Mouse (Mus musculus): Measurements from ENCODE around the gene Cc2d1b.

Gene Cc2d1b

DNA sequence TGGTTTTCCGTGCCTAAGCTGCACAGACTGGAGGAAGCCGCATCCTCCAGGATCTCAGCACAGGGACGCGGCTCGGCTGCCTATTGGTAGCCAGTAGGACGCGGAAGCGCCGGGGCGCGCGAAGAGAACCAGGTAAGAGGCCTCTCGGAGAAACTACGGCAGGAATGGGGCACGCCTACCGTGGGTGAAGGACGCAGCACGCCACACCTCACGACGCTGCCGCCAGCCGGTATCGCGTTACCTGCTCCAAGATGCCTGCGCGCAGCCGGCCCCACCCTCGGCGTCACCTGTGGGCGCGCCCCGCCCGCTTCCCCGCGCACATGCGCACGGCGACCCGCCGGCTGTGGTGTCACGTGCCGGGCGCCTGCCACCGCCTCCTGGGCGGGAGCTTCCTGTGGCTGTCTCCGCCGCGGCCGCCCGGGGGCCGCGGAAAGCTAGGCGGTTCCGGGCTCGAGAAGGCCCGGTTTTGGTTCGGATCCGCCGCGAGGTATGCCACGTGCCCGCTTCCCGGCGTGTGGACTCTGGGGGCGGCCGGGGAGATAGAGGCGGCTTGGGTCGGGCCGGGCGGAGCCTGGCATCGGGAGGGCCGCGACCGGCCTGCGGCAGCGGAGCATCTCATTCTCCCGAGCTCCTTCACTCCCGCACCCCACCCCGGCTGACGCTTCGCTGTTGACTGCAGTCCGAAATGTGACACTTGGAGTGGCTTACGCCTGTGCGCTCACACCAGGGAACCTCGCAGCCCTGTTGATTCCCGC, at the start of gene Cc2d1b:
Gene Cc2d1b (plus strand): TSS at position 354 of the 755 bp plus-strand sequence.
- peak; percentile 98 for DNase-seq (ENCODE audit: low read depth)

DNA sequence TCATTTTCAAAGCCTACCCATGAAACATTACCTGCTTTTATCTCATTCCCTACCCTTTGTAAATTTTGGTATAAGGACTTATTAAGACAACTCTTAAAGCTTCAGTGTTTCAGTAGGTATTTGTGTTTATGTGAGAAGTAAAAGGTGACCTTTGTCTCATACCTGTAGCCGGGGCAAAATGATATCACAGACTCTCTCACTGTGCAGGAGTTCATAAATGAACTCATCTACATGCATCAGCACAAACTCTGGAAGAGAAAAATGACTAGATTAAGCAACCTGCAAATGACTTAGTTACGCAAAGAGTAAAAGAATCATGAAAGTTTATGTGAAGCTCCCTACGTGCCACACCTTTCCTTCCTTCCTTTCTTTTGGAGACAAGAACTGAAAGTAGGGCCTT, 47.1 kb upstream of the Cc2d1b start:
- DNase-seq (ENCODE audit: low read depth): no peak

DNA sequence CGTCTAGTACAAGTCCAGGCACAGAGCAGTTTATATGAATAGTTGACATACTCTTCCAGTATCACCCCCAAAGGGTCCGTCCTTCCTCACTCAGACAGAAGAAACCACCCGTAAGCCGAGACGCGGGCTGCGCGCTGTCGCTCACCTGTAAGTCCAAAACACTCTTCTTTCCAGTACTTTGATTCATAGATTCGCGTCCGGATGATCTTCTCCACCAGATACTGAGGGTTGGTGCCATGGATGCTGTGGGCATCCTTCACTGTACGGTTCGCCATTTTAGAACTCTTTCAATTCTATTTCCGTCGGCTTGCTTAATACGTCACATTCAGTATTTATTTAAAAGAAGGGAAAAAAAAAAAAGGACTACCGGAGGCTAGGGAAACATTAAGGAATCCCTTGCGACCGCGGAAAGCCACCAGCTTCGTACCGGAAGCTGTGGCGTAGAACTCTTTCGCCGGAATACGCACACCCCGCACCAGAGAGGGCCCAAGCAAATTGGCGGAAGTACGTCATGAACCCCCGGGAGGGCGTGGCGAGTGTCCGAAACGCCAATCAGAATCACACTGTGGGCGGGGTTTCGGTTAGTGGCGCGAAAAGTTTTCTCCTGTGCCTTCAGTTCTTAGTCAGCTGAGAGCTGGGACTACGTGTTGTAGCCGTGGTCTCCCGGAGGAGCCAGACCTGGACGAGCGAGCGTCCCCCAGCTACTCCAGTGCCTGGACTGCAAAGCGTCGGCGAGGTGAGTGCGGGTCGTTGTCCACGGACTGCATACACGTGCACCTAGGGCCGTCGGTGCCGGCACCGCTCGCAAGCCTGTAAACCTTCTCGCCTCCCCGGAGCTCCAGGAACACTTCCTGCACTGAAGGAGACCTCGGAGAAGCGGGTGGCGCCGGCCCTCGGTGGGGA, 40.6 kb upstream of the Cc2d1b start, which contains the start of the genes Prpf38a and Orc1:
Gene Prpf38a (minus strand): TSS at position 497 of the 903 bp plus-strand sequence.
Gene Orc1 (plus strand): TSS at position 584 of the 903 bp plus-strand sequence.
- peak; percentile 98 for DNase-seq (ENCODE audit: low read depth)

DNA sequence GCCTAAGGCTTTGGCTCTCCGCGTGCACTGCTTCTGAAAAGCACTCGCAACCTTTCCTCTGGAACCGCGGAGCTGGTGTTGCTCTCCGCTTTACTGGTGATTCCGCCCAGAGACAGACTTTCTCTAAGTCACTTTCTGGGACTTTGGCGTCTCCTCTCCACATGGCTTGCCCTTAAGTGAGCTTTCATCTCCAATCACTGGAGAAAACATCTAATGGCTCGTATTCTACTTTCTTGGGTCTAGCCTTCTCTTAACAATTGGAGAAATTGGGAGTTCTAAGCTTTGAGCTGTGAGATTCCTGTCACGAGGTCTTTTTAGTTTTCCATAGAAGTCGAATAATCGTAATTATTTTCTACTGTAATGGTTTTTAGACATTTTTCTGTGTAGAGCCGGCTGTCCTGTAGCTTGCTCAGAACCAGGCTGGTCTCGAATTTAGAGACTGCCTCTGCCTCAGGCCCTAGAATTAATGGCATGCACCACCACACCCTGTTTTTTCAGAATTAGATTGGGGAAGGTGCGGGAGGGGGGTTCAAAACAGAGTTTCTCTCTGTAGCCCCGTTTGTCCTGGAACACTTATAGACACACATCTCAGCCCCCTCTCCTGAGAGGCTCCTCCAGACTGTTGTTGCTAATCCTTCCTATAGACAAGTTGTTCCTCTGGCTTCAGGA, 39.9 kb upstream of the Cc2d1b start:
- no peak for DNase-seq (ENCODE audit: low read depth)

DNA sequence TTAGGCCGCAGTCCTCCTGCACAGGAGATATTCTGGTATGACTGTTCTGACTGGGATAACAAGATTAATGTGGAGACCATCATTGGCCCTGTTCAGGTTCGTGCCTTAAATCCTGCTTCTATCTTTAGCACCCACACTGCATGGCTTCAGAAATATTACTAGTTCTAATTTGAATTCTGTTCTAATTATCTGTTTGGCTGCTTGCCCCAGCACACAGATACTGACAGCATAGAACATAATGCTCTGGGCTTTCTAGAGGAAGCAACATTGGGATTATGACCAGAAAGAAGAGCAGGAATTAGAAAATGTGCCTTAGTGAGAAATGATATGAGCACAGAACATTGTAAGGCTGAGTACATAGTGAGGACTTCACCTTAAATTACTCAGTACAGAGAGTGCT, 26.4 kb upstream of the Cc2d1b start:
- DNase-seq (ENCODE audit: low read depth): no peak

DNA sequence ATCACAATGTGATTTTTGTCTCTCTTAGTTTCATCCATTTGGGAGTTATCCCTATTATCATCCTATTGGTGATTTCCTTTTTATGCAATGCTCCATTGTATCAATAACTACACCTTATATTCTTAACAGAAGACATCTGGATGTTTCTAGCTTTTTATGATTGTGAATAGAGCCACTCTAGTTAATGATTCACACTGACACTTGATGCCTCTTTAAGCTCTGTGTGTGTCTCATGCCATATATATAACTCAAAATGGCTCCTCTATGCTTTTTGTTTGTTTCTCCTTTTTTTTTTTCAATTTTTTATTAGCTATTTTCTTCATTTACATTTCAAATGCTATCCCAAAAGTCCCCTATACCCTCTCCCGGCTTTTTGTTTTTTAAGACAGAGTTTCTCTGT, 24.0 kb upstream of the Cc2d1b start:
- no peak for DNase-seq (ENCODE audit: low read depth)

DNA sequence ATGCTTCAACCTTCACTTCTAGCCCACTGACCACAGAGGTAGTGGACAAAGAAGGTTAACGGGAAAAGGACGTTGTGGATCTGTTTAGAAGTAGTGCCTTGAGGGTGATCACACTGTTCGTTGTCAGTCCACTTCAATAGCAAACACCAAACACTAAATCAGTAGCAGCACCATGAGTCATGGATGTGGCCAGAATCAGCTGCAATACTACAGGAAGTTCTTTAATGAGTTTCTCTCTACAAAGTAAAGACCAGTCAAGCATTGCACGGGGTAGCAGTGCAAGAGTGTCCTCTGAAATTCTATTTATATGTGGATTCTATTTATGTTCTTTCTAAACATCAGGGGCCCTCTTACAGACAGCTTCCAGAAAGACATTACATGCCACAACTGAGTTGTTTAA, 21.4 kb upstream of the Cc2d1b start:
- no peak for DNase-seq (ENCODE audit: low read depth)

DNA sequence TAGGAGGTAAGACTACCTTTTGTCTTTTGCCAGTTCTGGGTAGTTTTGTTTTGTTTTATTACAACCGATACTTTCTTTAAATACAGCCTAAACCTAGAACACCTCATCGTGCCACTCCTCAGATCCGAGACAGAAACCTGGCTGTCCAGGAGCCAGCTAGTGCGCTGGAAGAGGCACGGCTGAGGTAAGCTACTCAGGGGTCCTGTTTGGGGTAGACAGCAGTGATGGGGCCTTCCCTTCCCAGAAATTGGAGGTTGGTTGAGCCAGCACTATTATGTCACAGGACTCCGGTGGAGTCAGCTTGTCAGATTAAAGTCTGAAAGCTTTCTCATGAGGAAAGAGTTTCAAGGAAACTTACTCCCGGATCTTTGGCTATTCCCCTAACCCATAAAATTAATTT, 17.9 kb upstream of the Cc2d1b start:
- DNase-seq (ENCODE audit: low read depth): no peak

DNA sequence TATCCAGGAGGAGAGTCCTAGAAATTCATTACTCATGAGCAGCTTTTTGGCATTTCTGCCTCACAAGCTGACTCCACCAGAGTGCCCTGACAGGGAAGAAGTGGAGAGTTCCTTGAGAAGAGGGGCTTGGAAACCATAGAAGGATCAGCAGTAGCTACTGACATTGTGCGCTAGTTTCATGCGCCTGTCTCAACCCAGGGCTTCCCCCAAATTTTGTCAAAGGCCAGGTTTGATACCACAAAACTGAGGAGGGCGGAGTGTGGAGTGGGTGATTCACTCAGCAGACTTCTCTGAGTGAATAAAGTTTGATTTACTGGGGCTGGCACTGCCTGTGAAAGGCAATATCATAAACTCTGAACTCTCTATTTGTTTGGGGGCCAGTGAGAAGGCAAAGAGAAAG, 11.1 kb upstream of the Cc2d1b start:
- DNase-seq (ENCODE audit: low read depth): no peak

DNA sequence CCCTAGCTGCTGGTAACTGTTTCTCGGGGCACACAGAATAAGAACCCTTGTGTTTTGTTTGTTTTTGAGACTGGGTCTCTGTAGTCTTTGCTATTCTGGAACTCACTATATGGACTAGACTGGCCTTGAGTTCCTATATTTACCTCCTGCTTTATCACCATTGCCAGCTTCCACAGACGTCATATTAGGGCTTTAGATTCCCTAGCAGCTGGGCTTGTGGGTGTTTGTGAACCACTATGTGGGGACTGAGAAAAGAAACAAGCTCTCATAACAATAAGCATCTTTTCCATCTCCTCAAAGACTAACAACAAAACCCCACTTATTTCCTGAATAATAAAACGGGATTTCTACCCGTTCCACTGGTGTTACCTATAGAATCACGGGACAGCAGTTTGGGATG, 8.8 kb upstream of the Cc2d1b start:
- no peak for DNase-seq (ENCODE audit: low read depth)

DNA sequence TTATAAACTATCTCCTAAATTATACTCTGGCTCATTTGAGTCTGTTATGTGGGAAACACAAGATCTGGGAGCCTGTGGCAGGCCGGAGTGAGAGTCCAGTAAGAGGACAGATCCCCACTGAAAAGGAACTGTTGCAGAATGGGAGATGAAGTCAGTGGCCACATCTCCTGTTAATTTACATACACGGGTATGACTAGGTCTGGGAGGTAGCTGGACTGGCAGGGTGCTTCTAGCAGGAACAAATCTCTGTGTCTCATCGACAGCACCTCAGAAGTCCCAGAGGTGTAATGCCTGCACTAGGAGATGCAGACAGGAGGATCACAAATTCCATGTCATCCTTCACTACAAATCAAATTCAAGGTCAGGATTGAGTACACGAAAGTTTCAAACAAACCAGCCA, 1.2 kb upstream of the Cc2d1b start:
- no peak for DNase-seq (ENCODE audit: low read depth)

DNA sequence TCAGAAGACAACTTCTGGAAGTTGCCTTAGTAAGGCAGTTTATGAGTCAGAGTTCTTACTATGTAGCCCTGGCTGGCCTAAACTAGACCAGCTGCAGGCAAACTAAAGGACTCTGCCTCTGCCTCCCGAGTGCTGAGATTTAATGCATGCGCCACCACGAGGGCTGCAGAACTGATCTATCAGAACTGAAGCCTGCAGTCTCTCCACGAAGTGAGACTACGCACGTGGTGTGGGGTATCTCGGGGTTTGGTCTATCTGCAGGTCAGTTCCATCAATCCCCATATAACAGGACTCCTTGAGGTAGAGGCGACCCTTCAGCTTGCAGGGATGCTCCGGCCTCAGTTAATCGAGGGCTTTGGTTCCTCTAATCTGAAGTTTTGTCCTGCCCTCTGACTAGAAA, 575 bp upstream of the Cc2d1b start:
- DNase-seq (ENCODE audit: low read depth): no peak

DNA sequence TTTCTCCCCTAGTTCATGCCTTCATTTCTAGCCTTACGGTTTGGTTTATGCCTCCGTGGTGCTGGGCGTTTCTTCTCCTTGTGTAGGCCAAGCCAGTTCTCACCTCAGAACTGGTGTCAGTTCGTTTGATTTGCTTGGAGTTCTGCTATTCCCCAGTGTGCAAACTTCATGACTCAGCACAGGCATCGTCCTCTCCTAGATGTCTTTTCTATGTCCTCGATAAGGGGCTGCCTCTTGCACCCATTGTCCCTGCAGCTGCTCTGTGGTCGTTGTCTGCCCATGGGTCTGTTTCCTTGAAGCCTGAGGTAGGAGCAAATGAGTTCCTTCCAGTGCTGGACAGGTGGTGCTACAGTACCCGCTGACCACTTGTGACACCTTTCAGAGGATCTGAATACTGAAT, 796 bp downstream of the Cc2d1b start:
- no peak for DNase-seq (ENCODE audit: low read depth)

DNA sequence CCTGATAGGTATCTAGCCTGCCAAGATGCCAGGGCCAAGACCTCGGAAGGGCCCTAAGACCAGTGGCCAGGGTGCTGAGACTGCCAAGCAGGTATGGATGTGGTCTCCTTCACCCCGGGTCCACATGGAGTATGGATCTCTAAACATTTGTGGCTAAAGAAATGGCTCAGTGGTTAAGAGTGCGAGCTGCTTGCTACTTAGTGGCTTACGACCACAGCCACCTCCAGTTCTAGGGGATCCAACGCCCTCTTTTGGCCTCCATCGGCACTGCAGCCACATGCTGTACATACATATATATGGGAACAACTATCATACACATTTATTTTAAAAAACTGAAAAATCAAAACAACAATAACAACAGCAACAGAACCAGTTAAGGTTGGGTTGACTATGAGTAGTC, 1.8 kb downstream of the Cc2d1b start:
- DNase-seq (ENCODE audit: low read depth): peak; percentile 40

DNA sequence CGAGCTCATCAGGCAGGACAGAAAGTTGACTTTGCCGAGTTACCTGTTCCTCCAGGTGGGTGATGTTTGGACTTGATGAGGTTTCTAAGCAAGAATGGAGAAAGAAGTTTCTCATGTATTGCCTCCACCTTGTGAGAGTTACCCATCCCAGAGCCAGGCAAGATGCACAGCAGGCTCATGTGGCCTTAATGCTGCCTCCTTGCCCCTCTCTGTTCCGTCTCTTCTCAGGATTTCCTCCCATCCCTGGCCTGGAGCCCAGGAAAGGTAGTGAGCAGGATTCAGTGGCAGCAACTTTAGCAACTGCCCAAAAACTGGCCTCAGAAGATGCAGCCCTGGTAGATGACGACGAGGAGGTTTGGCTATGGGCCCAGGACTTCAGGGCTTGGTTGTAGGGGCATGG, 7.3 kb downstream of the Cc2d1b start:
- DNase-seq (ENCODE audit: low read depth): no peak

DNA sequence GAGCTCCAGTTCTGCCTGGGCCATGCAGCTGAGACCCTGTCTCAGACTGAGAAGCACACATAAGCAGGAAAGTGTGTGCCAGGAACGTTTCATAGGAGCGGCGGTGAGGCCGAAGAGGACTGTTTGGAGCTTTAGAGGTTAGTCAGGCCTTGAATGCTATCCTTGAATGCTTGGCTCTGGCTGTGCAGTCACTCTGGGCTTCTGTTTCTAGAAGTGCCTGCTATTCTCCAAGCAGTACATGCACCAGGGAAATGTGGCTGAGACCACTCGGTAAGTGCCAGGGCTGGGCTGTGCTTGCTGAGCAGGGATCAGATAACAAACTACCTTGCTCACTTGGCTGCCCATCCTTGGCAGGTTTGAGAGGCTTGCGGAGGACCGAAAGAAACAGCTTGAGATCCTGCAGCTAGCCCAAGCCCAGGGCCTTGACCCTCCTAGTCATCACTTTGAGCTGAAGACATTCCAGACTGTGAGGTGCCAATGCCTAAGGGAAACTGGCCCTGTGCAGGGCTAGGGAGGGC, 9.7 kb downstream of the Cc2d1b start:
- no peak for DNase-seq (ENCODE audit: low read depth)

DNA sequence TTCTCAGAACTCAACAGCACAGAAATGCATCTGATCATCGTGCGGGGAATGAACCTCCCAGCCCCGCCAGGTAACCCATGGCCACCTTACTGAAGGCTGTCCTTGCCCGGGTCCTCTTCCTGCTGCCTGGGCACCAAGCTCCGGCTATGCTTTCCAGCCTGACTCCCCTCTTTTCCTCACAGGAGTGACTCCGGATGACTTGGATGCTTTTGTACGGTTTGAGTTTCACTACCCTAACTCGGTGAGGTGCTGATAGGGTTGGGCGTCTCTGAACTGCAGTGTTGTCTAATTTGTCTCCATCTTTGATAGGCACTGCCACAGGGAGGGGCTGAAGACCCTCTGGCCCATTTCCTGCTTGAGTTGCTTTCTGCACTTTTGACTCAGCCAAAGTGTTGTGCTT, 10.4 kb downstream of the Cc2d1b start:
- no peak for DNase-seq (ENCODE audit: low read depth)

DNA sequence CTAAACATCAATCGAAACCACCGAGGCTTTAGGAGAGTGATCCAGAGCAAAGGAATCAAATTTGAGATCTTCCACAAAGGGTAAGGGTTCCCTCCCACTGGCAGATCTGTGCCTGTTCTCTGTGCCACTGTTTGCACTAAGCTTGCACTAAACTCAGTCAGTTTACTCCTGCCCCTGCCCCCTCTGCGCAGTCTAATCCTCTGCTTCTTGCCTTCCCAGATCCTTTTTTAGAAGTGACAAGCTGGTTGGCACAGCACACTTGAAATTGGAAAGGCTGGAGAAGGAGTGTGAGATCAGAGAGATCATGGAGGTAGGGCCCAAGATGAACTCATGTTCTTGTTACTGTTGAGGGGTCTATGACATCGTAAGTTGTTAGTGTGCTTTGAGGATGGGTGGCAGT, 11.9 kb downstream of the Cc2d1b start:
- DNase-seq (ENCODE audit: low read depth): no peak

DNA sequence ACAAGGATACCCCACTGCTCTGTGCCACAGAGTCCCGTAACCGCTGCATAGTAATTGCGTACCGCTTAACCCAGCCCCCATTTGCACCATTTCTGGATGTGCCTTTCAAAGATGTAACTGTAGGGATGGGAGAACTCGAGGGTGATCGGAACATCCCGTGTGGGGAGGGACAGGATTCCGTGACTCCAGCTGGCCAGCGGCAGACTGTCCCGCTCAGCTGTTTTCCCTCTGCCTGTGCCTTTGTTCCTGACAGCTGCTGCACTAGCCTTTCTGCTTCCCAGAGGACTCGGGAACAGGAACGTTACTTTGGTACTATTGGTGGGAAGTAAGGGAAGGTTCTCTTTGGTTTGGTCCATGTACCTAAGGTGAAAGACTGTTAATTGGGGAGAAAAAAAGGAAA, 14.0 kb downstream of the Cc2d1b start:
- no peak for DNase-seq (ENCODE audit: low read depth)

DNA sequence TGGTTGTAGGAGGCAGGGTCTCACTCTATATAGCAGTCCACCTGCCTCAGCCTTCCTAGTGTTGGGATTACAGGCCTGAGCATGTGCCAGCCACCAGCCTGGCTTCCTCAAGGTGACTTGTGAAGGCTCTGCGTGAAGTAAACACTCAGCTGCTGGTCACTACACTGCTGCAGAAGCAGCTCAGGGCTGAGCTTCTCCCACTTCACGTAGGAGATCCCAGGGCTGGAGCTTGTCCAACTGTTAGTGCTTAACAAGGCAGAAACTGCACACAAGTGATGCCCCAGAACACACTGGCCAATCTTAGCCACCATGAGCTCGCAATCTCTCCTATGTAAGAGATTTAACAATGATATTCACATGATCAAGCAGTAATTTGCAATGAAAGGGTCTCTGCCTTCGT, 15.0 kb downstream of the Cc2d1b start:
- no peak for DNase-seq (ENCODE audit: low read depth)

DNA sequence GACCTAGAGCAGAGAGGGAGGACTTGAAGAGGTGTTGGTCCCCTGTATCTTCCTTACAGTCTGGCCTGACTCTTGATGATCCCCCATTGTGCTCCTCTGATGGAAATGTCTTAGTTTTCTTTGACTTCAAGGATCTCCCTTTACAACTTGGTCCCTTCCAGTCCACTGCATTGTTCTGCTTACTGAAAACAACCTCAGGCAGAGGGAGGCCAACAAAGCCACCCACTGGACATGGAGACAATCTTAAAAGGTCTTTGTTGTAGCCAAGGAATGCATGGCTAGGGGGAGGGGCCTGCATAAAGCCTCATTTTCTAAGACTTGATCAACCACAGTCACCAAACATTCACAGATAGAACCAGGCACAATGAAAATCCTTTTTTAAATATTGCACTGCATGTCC, 15.4 kb downstream of the Cc2d1b start:
- DNase-seq (ENCODE audit: low read depth): no peak

DNA sequence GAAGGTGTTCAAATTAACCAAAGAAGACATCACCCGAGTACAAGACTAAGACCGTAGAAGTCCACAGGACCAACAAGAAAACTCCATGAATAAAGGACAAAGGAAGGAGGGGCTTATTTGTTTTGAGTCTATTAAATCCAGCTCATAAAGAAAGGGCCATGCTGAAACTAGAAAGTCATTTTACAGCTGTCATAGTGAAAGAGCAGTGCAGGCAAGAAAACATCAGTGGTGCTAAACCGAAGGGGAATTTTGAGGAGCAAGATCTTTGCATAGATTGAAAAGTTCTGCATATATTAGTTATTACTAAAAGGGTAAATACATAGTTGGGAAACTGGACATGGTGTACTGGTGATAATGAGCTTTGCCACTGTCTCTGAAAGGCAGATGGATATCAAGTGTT, 18.0 kb downstream of the Cc2d1b start:
- no peak for DNase-seq (ENCODE audit: low read depth)

Data from naive thymus-derived CD4-positive, alpha-beta T cell, adult 2 months (primary cell).